Mouse (Mus musculus): ENCODE measurements around the gene Aars2.

The Aars2 gene

DNA sequence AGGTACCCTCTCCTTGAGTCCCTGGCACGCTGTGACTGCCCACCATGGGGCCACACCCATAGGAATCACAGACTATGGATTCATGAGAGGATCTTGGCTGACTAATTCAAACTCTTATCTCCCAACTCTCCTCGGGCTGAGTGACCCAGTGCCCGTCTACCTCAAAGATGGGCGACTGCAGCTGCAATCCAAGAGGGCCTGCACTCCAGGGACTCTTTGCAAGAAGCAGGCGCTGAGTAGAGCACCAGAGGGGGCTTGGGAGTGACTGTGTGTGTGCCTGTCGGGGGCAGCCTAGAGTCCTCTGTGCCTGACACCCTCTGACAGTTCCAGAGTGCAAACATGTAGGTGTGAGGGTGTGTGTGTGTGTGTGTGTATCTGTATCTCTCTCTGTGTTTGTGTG lies 35.5 kb downstream of the Aars2 start:
- DNase-seq (ENCODE audit: low read depth in 1 of 2, low spot score in 2 of 2): no peak

DNA sequence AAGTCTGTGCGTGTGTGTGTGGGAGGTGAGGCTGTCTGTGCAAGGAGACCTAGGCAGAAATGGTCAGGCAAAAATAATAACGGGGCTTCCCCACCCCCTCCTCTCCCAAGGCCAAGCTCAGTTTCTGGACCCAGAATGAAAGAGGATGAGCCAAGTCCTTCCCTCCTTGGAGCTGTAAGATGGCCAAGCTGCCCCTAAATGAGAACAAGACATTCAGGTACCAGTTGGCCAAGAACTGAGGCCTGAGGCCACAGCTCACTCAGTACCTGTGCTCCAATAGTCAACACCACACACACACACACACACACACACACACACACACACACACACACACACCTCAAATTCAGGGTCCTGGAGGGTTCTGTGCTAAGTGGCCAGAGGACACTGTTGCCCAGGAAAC lies 36.1 kb downstream of the Aars2 start:
- no peak for DNase-seq (ENCODE audit: low read depth in 1 of 2, low spot score in 2 of 2)

DNA sequence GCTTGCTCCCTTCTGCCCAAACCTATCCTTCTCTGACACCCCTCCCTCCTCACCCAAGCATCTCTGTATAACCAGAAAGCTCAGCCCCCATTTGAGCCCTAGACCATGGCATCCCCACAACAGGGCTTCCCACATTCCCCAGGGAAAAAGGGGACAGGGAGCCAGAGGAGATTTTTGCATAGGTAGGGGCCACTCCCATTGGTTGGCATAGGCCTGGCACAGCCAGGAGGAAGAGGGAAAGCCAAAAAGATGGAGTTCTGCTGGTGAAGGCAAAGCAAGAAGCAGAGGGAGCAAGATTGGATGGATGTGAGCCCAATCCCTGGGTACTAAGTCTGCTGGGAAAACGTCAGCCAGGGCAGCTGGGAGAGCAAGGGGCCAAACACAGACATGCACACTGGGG lies 36.5 kb downstream of the Aars2 start:
- no peak for DNase-seq (ENCODE audit: low read depth in 1 of 2, low spot score in 2 of 2)

DNA sequence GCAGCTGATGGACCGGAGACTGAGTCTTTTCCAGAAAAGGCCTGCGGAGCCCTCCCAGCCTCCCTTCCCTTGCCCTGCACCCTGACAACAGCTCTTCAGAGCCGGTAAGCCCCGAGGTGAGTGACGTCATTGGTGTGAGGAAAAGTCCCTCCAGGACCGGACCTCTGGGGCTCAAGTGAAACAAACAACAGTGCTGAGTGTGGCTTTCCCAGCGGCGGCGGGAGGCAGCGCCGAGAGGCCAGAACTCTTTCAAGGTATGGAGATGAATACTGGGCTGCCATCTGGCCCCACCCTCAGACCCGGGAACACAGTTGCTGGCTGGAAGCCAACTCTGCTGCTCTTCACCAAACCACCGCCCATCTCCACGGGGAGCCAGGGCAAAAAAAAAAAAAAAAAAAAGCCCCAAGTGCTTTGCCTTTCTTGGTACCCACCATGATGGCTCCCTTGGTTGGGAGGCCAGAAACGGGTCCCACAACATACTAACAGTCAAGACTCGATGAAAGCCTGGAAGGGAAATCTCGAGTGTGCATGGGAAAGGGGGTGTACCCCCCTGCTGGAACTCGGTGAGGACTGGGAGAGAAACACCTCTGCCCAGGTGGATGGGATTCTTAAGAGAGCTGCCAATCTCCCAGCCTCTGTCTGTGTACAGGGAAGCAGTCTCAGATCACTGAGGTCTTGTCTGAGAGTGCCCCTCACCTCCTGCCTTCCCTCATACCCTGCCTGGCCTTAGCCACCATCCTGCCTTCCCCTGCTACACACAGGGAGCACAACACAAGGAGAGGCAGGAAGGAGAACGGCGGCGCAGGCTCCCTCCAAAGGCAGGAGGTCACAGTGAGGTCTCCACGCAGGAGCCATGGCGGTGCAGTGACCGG lies 37.6 kb downstream of the Aars2 start:
- DNase-seq (ENCODE audit: low read depth in 1 of 2, low spot score in 2 of 2): no peak

DNA sequence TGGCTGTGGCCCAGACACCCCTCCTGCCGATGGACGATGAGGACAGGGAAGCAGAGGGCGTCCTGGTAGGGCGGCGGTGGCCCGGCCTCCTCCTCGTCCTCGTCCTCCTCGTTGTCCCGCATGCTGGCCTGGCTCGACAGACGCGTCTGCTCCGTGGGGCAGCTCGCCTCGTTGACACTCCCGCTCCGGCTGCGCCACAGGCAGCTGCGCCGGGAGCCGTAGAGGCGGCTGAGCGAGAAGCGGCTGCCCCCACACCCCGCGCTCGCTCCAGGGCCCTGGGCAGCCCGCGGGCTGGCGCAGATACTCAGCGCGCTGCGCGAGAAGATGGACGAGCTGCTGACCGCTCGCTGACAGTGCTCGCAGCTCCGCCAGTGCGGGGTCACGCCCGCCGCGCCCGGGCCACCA lies 38.2 kb downstream of the Aars2 start:
- DNase-seq (ENCODE audit: low read depth in 1 of 2, low spot score in 2 of 2): no peak

DNA sequence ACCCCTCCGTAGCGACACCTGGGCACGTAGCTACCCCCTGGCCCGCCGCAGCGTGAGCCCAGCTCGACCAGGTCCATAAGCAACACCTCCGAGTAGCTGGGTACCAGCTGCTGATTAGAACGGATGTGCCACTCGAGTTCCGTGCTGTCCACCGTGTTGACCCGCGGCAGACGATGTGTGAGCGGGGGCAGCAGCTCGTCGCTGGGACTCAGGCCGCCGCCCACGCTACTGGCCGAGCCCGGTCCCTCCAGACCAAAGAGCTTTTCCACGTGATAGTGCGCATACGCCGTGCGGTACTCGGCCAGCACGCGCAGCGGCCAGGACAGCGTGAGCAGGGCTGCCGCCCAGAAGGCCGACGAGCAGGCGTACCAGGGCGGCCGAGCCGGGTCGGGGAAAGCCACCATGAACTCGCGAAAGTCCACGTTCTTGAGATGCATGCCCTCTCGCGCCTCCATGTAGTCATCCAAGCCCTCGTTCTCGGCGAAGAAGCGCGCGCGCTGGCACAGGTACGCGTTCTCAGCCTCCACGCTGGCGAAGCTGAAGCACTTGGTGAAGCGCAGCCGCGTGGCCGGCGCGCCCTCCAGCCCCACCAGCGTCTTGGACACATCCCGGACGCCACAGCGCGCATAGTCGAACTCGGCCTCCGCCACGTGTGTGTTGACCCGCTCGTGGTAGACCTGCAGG lies 38.8 kb downstream of the Aars2 start:
- DNase-seq (ENCODE audit: low read depth in 1 of 2, low spot score in 2 of 2): no peak

DNA sequence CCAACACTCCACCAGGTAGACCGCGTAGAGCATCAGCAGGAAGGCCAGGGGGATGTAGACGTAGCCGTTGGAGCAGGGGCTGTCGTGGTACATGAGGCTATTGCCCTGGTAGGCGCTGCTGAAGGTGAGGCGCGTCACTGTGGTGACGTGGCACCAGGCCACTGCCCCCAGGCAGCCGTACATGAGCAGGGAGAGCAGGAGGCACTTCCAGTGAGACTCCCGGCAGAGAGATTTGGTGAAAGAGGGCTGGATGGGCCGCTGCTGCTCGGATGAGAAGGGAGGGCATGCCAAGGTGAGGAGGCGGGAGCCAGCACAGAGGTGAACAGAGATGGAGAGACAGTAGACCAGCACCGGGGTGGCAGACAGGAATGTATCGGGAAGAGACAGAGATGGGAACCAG lies 40.3 kb downstream of the Aars2 start:
- no peak for DNase-seq (ENCODE audit: low read depth in 1 of 2, low spot score in 2 of 2)

DNA sequence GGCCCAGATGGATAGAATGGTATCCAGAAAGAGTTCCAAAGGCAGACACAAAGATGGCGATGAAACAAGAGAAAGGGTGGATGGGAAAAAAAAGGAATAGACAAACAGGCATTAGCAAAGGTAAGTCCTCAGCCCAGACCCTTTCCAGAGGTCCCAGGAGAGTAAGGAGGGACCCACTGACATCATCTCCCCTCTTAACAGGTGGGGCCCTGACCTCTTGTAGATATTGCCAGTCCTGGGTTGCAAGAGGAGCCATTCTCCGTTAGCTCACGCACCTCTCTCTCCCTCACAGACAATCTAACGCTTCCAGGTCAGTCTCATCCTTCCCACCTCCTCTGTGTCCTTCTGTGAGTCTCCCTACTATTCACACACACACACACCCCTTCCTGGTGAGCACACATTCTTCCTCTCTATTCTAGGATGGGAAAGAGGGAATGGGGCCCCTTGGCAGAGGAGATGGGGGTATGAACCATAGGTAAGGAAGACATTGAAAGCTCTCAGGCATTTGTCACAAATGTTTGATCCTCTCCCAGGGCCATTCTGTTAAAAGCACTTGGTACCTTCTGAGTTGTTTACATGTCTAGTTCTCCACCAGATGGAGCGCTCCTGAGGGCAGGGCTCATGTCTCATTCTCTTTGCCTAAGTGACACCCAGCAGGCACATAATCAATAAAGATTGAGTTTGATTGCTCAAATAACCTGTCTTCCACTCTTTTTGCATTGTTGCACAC lies 41.0 kb downstream of the Aars2 start:
- no peak for DNase-seq (ENCODE audit: low read depth in 1 of 2, low spot score in 2 of 2)

DNA sequence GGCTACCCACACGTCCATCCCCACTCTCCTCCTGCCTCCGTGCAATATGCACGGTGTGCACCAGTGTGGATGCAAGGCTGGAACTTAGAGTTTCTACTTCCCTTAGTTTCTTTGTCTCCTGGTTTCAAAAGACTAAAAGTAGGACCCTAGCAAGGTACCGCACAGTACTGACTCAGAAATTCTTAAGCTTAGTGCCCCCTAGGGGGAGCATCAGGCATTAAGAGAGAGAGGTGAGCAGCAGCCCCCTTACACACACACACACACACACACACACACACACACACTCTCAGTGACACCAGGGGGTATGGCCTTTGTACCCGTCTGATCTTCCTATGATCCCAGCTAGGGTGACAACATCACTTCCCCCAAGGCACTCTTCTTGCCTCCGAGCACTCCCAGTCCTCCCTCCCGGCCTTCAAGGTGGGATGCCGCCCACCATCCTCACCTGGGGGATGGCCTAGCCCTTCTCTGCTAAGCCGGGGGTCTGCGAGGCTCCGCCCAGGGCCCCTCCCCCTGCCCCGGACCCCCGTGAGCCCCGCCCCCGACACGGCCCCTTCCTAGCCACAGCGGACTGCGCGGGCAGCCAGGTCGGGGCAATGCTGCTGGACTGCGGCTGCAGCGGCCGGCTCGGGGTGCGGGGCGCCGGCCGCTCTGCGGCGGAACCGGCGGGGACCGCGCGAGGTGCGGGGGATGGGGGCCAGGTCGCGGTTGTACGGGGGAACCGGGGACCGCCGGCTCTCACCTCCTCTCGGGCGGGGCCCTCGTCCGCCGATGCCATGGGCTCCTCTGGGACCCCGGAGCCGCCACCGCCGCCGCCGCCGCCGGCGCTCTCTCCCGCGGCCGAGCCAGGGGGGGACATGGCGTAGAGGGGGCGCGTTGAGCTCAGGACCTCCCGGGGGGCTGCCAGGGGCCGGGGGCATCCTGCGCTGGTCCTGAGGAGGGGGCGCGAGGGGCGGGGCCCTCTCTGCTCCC lies 42.2 kb downstream of the Aars2 start:
- no peak for DNase-seq (ENCODE audit: low read depth in 1 of 2, low spot score in 2 of 2)

DNA sequence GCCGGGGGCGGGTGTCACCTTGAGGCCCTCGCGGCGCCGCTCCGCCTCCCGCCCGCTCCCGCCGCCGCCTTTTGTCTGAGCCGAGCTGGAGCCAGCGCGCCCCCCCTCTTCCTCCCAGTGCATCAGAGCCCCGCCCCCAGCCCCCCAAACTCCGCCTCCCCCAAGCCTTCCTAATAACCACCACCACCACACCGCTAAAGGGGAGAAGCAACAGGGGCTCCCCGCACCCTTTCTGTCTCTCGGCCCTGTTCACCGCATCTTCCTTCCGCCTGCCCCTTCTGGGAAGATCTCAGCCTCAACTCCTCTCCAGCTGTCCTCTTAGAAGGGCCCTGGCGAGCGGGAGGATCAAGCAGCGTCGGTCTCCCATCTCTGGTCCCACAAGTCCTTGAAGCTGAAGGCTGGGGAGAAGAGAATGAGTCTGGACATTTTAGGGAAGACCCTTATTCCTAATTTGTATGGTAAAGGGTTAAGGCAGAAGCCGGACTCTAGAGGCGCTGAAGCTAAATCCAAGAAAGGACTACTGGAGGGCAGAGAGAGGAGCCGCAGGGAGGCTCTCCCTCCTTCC lies 43.1 kb downstream of the Aars2 start, which contains the start of gene Tmem151b:
Tmem151b (minus strand) TSS at position 61 of the 565 bp plus-strand sequence.
- DNase-seq (ENCODE audit: low read depth in 1 of 2, low spot score in 2 of 2): no peak

DNA sequence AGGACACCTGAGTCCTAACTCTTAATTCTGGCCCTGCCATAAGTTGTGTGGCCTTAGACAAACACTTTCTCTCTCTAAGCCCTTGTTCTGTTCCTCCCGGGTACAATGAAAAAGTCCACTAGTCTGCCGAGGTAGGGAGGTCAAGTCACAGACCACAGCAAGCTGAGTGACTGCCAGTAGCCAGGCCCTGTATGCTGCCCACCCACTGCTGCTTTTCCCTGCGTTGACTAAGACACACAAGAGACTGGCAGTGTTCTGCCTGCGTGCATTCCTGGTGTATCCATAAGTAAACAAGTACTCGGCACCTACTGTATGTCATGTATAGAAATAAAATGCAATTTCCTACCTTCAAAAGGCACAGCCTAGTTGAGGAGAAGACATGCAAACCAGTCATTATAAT lies 43.6 kb downstream of the Aars2 start:
- DNase-seq (ENCODE audit: low read depth in 1 of 2, low spot score in 2 of 2): no peak

DNA sequence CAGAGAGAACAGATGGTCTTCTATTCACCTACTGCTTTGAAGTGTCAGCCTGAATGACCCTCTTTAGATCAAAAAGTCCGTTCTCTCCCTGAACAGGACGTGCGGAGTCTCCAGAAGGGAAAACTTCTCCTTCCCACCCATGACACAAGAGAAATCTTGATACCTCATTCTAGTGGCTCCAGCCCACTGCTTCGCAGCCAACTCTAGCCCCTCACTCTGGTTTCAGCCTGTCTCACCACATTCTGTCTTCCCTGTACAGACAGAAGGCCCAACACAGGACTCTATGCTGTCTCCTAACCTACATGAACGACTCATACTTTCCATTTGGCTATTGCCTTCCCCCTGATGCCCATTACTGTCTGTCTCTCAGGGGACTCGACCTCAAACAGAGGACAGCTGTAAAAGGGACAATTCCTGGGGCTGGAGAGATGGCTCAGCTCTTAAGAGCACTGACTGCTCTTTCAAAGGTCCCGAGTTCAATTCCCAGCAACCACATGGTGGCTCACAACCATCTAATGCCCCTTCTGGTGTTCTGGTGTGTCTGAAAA lies 44.7 kb downstream of the Aars2 start:
- DNase-seq (ENCODE audit: low read depth in 1 of 2, low spot score in 2 of 2): no peak

DNA sequence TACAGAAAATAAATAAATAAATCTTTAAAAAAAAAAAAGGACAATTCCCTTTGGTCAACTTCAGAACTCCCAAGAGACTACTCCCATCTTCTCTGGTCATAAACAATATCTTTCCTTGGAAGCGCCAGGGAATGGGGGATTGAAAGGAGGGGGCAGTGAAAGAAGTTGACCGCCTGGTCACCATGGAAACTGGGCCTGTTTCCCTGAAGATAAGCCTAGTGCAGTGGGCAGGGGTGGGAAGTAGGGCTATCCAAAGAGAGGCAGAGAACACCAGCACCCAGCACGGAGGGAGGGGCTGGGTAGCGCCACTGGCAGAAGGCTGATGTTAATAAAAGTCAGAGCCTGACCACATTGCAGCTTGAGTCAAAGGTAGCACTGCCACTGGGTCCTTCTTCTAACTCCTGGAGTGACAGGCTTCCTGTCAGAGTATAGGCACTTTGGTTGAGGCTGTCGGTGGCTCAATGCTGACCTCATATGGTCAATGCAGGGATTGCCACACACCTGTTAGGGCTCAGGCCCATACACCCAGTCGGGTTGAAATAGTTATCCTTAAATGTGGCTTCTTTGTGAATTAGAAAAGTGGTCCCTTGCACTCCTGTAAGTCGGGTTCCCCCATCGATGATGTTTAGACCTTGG lies 45.3 kb downstream of the Aars2 start:
- peak in 1 of 2 experiments; percentile 56 for DNase-seq (ENCODE audit: low read depth in 1 of 2, low spot score in 2 of 2)

DNA sequence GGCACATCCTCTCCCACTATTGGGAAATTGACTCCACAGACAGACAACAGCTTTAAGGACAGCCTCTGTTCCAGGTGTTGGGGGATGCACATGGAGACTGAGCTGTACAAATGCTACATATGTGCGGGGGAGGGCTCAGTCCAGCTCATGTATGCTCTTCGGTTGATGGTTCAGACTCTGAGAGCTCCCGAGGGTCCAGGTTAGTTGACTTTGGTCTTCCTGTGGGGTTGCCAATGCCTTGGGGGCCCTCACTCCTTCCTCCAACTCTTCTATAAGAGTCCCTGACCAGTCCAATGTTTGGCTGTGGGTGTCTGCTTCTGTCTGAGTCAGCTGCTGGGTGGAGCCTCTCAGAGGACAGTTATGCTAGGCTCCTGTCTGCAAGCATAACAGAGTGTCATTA lies 46.4 kb downstream of the Aars2 start:
- DNase-seq (ENCODE audit: low read depth in 1 of 2, low spot score in 2 of 2): no peak

DNA sequence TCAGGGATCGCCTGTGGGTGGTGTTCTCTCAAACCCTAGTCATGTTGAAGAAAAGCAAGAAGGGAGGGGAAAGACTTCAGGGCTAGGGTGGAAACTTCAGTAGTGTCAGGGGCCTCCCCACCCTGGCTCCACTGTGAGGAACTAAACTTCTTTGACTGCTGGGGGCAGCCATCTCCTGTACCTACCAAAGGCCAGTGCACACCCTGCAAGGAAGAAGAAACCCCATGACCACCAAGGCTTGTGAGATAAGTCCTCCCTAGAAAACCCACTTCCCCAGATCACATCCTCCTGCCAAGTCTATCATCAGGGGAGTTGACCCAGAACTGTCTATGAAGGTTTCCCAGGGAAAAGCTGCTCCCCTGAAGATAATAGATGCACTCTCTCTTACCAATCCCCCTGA lies 47.8 kb downstream of the Aars2 start:
- DNase-seq (ENCODE audit: low read depth in 1 of 2, low spot score in 2 of 2): peak in 1 of 2 experiments; percentile 15

DNA sequence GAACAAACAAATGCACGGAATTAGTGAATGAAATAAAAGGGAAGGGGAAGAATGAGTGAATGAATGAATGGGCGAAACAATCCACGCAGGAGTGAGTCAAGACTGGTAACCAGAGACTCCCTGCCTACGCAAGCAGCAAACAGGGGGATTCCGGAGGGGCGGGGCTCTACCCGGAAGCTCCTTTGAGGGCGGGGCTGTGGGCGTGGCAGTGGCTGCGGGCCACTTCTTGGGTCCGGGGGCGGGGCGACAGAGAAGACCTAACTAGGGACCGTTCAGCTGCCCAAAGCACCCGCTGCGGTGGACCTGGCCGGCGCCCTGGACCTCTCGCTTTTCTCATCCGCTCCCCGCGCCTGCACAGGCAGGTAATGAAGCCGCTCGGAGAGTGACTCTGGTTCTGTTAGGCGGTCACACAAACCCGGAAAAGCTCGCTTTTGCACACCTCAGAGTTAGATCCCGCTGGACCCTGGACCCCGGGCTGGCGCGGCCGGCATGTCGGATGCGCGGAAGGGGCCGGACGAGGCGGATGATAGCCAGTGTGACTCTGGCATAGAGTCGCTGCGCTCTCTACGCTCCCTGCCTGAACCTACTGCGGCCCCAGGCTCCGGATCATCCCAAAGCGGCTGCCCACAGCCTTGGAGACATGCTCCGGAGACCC lies 48.9 kb downstream of the Aars2 start, which contains the start of gene Nfkbie:
Nfkbie (plus strand) TSS at position 252 of the 655 bp plus-strand sequence.
- peak; percentile 93 to 99 for DNase-seq (ENCODE audit: low read depth in 1 of 2, low spot score in 2 of 2)

DNA sequence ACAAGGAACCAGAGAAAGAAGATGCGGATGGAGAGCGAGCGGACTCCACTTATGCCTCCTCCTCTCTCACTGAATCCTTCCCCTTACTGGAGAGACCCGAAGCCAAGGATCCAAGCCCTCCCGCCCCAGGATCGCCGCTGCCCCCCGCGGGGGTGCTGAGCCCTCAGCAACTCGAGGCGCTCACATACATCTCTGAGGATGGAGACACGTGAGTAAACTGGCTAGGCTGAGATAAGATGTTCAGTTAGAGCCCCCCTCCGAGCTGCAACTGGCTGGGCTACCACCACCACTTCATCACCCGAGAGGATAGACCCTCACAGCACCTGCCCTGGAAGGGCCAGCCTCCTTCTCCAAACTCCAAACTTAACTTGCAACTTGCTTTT lies 49.5 kb downstream of the Aars2 start:
- DNase-seq (ENCODE audit: low read depth in 1 of 2, low spot score in 2 of 2): peak in 1 of 2 experiments; percentile 16

DNA sequence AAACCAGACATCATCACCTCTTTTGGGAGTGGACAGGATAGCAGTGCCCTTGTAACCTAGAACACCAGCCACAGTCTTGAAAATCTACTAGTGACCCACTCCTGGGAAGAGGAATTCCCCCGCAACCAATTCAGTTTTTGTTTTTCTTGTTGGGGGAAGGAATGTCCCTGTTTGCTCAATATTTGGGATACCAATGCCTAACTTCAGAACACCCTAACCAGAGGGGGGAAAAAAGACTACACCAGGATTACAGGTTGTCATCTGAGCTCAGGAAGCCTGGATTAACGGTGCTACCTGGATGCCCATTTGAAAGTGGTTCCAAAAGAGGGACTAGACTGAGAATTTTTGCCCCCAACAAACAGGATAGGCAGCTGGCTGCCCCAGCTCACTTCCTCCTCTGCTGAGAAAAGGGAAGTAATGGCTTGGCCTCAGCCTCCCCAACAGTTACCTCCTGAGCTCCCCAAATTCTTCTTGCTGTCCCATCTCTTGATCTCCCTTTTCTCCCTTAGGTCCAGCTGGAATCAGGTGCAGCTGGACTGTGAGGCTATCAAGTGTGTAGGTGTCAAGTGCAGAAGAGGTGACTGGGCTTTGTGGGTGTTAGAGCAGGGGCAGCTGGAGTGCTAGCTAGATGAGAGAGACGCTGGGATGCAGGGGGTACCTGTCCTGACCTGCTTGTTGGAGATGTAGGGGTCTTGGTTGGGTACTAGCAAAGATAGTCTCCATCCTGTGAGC lies 50.0 kb downstream of the Aars2 start:
- peak in 1 of 2 experiments; percentile 55 for DNase-seq (ENCODE audit: low read depth in 1 of 2, low spot score in 2 of 2)

Data from monocyte, adult 2 months (primary cell).